Mouse (Mus musculus) MEL (cell line): ENCODE results near the gene Fcrl5. TPM values are rescaled to one million over a fixed set of nuclear protein-coding genes. Genes with fewer than 3 reads are reported as not detected.

Source experiments
- DNase-seq: peaks from one replicate; pipeline ENCODE4 v3.0.0; 2011; ENCODE audit warnings: low read depth, low spot score
- H3K27ac ChIP-seq: 2 replicates; pipeline ENCODE4 v1.5.1; 2012; ENCODE audit warnings: low read depth, mild to moderate bottlenecking, control low read depth, low read length, moderate library complexity; ENCODE audit not compliant: control insufficient read depth
- H3K27me3 ChIP-seq, 2 experiments: fragments of 150-350 bp in 1 of 2; sonication (generic) in 1 of 2; 2 replicates each; pipeline ENCODE4 v1.6.1; 2012; ENCODE audit warnings: low read length in 2 of 2, mild to moderate bottlenecking in 2 of 2, improper control_type of control experiment in 1 of 2, moderate library complexity in 1 of 2; ENCODE audit not compliant: insufficient read depth in 2 of 2, control insufficient read depth in 1 of 2
- H3K36me3 ChIP-seq, 2 experiments: 2 replicates each; pipeline ENCODE4 v1.6.1; 2012 to 2014; ENCODE audit warnings: low read length in 2 of 2, improper control_type of control experiment in 1 of 2, inconsistent platforms in 1 of 2, mild to moderate bottlenecking in 1 of 2; ENCODE audit not compliant: insufficient read depth in 2 of 2, control insufficient read depth in 1 of 2
- H3K4me1 ChIP-seq, 2 experiments: fragments of 150-350 bp in 1 of 2; sonication (generic) in 1 of 2; 2 replicates each; pipeline ENCODE4 v1.6.1; 2012; ENCODE audit warnings: low read length in 2 of 2, improper control_type of control experiment in 1 of 2, mild to moderate bottlenecking in 1 of 2; ENCODE audit not compliant: insufficient read depth in 2 of 2, control insufficient read depth in 1 of 2
- H3K4me3 ChIP-seq, 2 experiments: fragments of 150-350 bp in 1 of 2; sonication (generic) in 1 of 2; 2 replicates each; pipeline ENCODE4 v1.5.1; 2012; ENCODE audit warnings: low read depth in 2 of 2, low read length in 2 of 2, mild to moderate bottlenecking in 2 of 2, moderate library complexity in 2 of 2, control low read depth in 1 of 2, improper control_type of control experiment in 1 of 2; ENCODE audit not compliant: control insufficient read depth in 1 of 2, insufficient read depth in 1 of 2
- H3K79me2 ChIP-seq: 2 replicates; pipeline ENCODE4 v1.6.1; 2012; ENCODE audit warnings: mild to moderate bottlenecking, low read length, moderate library complexity; ENCODE audit not compliant: control insufficient read depth, poor library complexity, insufficient read depth
- H3K9ac ChIP-seq: 2 replicates; pipeline ENCODE4 v1.6.1; 2012; ENCODE audit warnings: low read depth, mild to moderate bottlenecking, control low read depth, low read length, moderate library complexity; ENCODE audit not compliant: control insufficient read depth, poor library complexity, severe bottlenecking
- H3K9me3 ChIP-seq: fragments of 150-350 bp; sonication (generic); replicated peaks from 2 replicates; pipeline ENCODE4 v1.6.1; 2012; ENCODE audit warnings: mild to moderate bottlenecking, low read length, improper control_type of control experiment, moderate library complexity; ENCODE audit not compliant: insufficient read depth
- CHD1 ChIP-seq: IDR thresholded peaks from 2 replicates; pipeline ENCODE4 v1.6.1; 2012; ENCODE audit warnings: low read depth, mild to moderate bottlenecking, inconsistent platforms, low read length, improper control_type of control experiment
- CHD2 ChIP-seq: IDR thresholded peaks from 2 replicates; pipeline ENCODE4 v1.6.1; 2011; ENCODE audit warnings: low read length, improper control_type of control experiment
- ETS1 ChIP-seq: IDR thresholded peaks from 2 replicates; pipeline ENCODE4 v1.6.1; 2012; ENCODE audit warnings: low read depth, mild to moderate bottlenecking, inconsistent platforms, low read length, improper control_type of control experiment, moderate library complexity
- GABPA ChIP-seq: IDR thresholded peaks from 2 replicates; pipeline ENCODE4 v1.6.1; 2012; ENCODE audit warnings: low read depth, mild to moderate bottlenecking, inconsistent platforms, low read length, improper control_type of control experiment, moderate library complexity
- GATA1 ChIP-seq: IDR thresholded peaks from 2 replicates; pipeline ENCODE4 v1.6.1; 2011; ENCODE audit warnings: low read depth, low read length, improper control_type of control experiment
- KAT2A ChIP-seq: conservative IDR thresholded peaks from 2 replicates; pipeline ENCODE4 v1.6.1; 2012; ENCODE audit warnings: low read depth, low read length, improper control_type of control experiment, inconsistent platforms
- MAFK ChIP-seq: IDR thresholded peaks from 2 replicates; pipeline ENCODE4 v1.6.1; 2011; ENCODE audit warnings: low read depth, mild to moderate bottlenecking, low read length, improper control_type of control experiment, borderline replicate concordance
- MAX ChIP-seq: IDR thresholded peaks from 2 replicates; pipeline ENCODE4 v1.6.1; 2011; ENCODE audit warnings: low read length, improper control_type of control experiment
- MAZ ChIP-seq: IDR thresholded peaks from 2 replicates; pipeline ENCODE4 v1.6.1; 2012; ENCODE audit warnings: low read depth, mild to moderate bottlenecking, inconsistent platforms, low read length, improper control_type of control experiment
- MEF2A ChIP-seq: IDR thresholded peaks from 2 replicates; pipeline ENCODE4 v1.6.1; 2014; ENCODE audit warnings: low read depth, mild to moderate bottlenecking, inconsistent platforms, low read length, improper control_type of control experiment; ENCODE audit not compliant: poor library complexity, insufficient replicate concordance, severe bottlenecking; ENCODE audit errors: extremely low read depth
- MXI1 ChIP-seq: IDR thresholded peaks from 2 replicates; pipeline ENCODE4 v1.6.1; 2011; ENCODE audit warnings: mild to moderate bottlenecking, low read depth, low read length, improper control_type of control experiment
- MYB ChIP-seq: IDR thresholded peaks from 2 replicates; pipeline ENCODE4 v1.6.1; 2011; ENCODE audit warnings: mild to moderate bottlenecking, low read depth, low read length, improper control_type of control experiment
- MYC ChIP-seq: IDR thresholded peaks from 2 replicates; pipeline ENCODE4 v1.6.1; 2011; ENCODE audit warnings: low read depth, mild to moderate bottlenecking, low read length, improper control_type of control experiment, moderate library complexity
- POLR2A ChIP-seq, 2 experiments: IDR thresholded peaks; 2 replicates each; pipeline ENCODE4 v1.6.1; 2011 to 2012; ENCODE audit warnings: low read length in 2 of 2, mild to moderate bottlenecking in 2 of 2, control low read depth in 1 of 2, improper control_type of control experiment in 1 of 2, low read depth in 1 of 2, moderate library complexity in 1 of 2; ENCODE audit not compliant: control insufficient read depth in 1 of 2, insufficient read depth in 1 of 2, poor library complexity in 1 of 2
- POLR2AphosphoS2 ChIP-seq: IDR thresholded peaks from 2 replicates; pipeline ENCODE4 v1.6.1; 2011; ENCODE audit warnings: low read length, improper control_type of control experiment
- POLR2AphosphoS5 ChIP-seq: IDR thresholded peaks from 2 replicates; pipeline ENCODE4 v1.6.1; 2012; ENCODE audit warnings: low read depth, borderline replicate concordance, mild to moderate bottlenecking, inconsistent platforms, low read length, moderate library complexity, mixed read lengths
- RCOR1 ChIP-seq: IDR thresholded peaks from 2 replicates; pipeline ENCODE4 v1.6.1; 2012; ENCODE audit warnings: low read depth, mild to moderate bottlenecking, inconsistent platforms, low read length, improper control_type of control experiment
- SMC3 ChIP-seq: IDR thresholded peaks from 2 replicates; pipeline ENCODE4 v1.6.1; 2011; ENCODE audit warnings: low read depth, low read length, improper control_type of control experiment
- USF1 ChIP-seq: IDR thresholded peaks from 2 replicates; pipeline ENCODE4 v1.6.1; 2014; ENCODE audit warnings: low read depth, mild to moderate bottlenecking, inconsistent platforms, low read length, improper control_type of control experiment, moderate library complexity
- ZC3H11A ChIP-seq: IDR thresholded peaks from 2 replicates; pipeline ENCODE4 v1.6.1; 2012; ENCODE audit warnings: low read depth, mild to moderate bottlenecking, inconsistent platforms, low read length, improper control_type of control experiment
- ZKSCAN1 ChIP-seq: IDR thresholded peaks from 2 replicates; pipeline ENCODE4 v1.6.1; 2012; ENCODE audit warnings: low read depth, mild to moderate bottlenecking, inconsistent platforms, low read length, improper control_type of control experiment, moderate library complexity
- ZNF384 ChIP-seq: IDR thresholded peaks from 2 replicates; pipeline ENCODE4 v1.6.1; 2012; ENCODE audit warnings: low read depth, mild to moderate bottlenecking, inconsistent platforms, low read length, improper control_type of control experiment
- polyA plus RNA-seq, 2 experiments: library from polyadenylated mRNA; stranded (reverse) in 1 of 2; unstranded in 1 of 2; fragments of >175 nt in 1 of 2; fragments of >200 nt in 1 of 2; gene quantifications; 2 replicates each; pipeline versions ENCODE4 v1.2.1 to v1.2.4; 2012; ENCODE audit warnings: low replicate concordance in 2 of 2, low read depth in 1 of 2; ENCODE audit not compliant: insufficient read length in 2 of 2, insufficient read depth in 1 of 2, missing spikeins in 1 of 2
- total RNA-seq: library from RNA; depleted of rRNA; stranded (reverse); fragments of 300-350 nt; gene quantifications from 2 replicates; pipeline ENCODE4 v1.2.3, GENCODE M21; 2012; rRNA removed

Gene Fcrl5
- total RNA-seq (not detected in 2 replicates), polyA plus RNA-seq (under 1 TPM in 1 of 2 experiments, not detected in 1; 0.03 TPM)

GRCm38 (mm10) chr3:87435479-87435878 is at the start of gene Fcrl5:
Gene Fcrl5 (plus strand): TSS chr3:87435773.
- H3K9ac ChIP-seq = no peak within 1 kb of the TSS
- H3K36me3 ChIP-seq = no peaks in the 10 kb centered on the region
- TF ChIP-seq MYC = no peak
- TF ChIP-seq GATA1 = no peak
- no peak for TF ChIP-seq SMC3
- no peak for TF ChIP-seq ZNF384
- no peak for TF ChIP-seq MYB
- no peak for TF ChIP-seq POLR2AphosphoS5
- no peak for TF ChIP-seq CHD1
- no peak for TF ChIP-seq CHD2
- TF ChIP-seq ZC3H11A = no peak
- TF ChIP-seq MEF2A = no peak
- no peak for TF ChIP-seq POLR2A (IDR thresholded peaks at IDR 0.05; ENCODE audit: control insufficient read depth in 1 of 2, insufficient read depth in 1 of 2, low read depth in 1 of 2, low read length in 2 of 2, poor library complexity in 1 of 2)
- no peak for TF ChIP-seq MXI1
- TF ChIP-seq USF1 = no peak
- TF ChIP-seq POLR2AphosphoS2 = no peak
- TF ChIP-seq MAFK = no peak
- no peak for TF ChIP-seq GABPA
- TF ChIP-seq ZKSCAN1 = no peak
- TF ChIP-seq MAZ = no peak
- TF ChIP-seq MAX = no peak
- no peak within 1 kb of the TSS for H3K27ac ChIP-seq
- H3K79me2 ChIP-seq = no peaks in the 10 kb centered on the region
- H3K9me3 ChIP-seq = no peaks in the 10 kb centered on the region
- H3K4me3 ChIP-seq = no peak within 1 kb of the TSS
- H3K27me3 ChIP-seq = peaks cover 6 to 8% of the 10 kb centered on the region in 2 experiments
- no peaks in the 10 kb centered on the region for H3K4me1 ChIP-seq
- no peak for DNase-seq

- Histone ChIP-seq H3K27me3 (peaks cover 0 to 11% of the 10 kb centered on the region in 2 experiments; a peak in 3 of 4 replicates), H3K4me3 (no peak overlapping the region), H3K79me2 (no peaks in the 10 kb centered on the region), H3K4me1 (no peaks in the 10 kb centered on the region), H3K9me3 (no peaks in the 10 kb centered on the region), H3K36me3 (no peaks in the 10 kb centered on the region), H3K27ac (no peak overlapping the region), H3K9ac (no peak overlapping the region)
- no peak for DNase-seq
- no peak for TF ChIP-seq POLR2AphosphoS2
- TF ChIP-seq ETS1 = no peak
- TF ChIP-seq MAZ = no peak
- TF ChIP-seq KAT2A = no peak
- no peak for TF ChIP-seq RCOR1
These were observed 44.6 kb upstream of the Fcrl5 start for GRCm38 (mm10) chr3:87390935-87391334.
